Mouse (Mus musculus) central nervous system, embryonic 11.5 days (tissue): ENCODE data around the gene Rsph9. TPM values are rescaled to one million over a fixed set of nuclear protein-coding genes. Genes with fewer than 3 reads are reported as not detected.

ENCODE experiments used
- polyA plus RNA-seq: library from polyadenylated mRNA; depleted of rRNA; stranded (reverse); fragments of >200 nt; gene quantifications from 2 replicates; pipeline ENCODE4 v1.2.3, GENCODE M21; 2012; rRNA removed

Gene Rsph9
- 9.8 and 12.0 TPM in 2 replicates for polyA plus RNA-seq

GRCm38 (mm10) chr17:46143578-46144423 lies at the start of gene Rsph9:
Gene Rsph9 (minus strand): TSS chr17:46144216.

GRCm38 (mm10) chr17:46160686-46161085 lies 16.7 kb upstream of the Rsph9 start, which contains the start of gene Gtpbp2:
Gene Gtpbp2 (plus strand): TSS chr17:46161032.

GRCm38 (mm10) chr17:46152847-46153782 lies 9.1 kb upstream of the Rsph9 start, which contains the start of gene Mad2l1bp:
Gene Mad2l1bp (minus strand): TSS chr17:46153553.

GRCm38 (mm10) chr17:46110402-46111289 lies 33.4 kb downstream of the Rsph9 start, which contains the start of gene Mrps18a:
Gene Mrps18a (plus strand): TSS chr17:46110986.

Other genes starting within 250 kb of the Rsph9 start
- 163 and 165 TPM in 2 replicates for gene Vegfa, start 111.8 kb downstream of the Rsph9 start, polyA plus RNA-seq
- gene Mrps18a, start 33.2 kb downstream of the Rsph9 start, polyA plus RNA-seq: 78.3 and 78.9 TPM in 2 replicates
- 21.9 and 23.4 TPM in 2 replicates for gene Mad2l1bp, start 9.3 kb upstream of the Rsph9 start, polyA plus RNA-seq
- 146 and 153 TPM in 2 replicates for gene Gtpbp2, start 16.8 kb upstream of the Rsph9 start, polyA plus RNA-seq
- gene Polh, start 58.4 kb upstream of the Rsph9 start, polyA plus RNA-seq: 11.8 and 14.7 TPM in 2 replicates
- 52.9 and 58.6 TPM in 2 replicates for gene Xpo5, start 58.6 kb upstream of the Rsph9 start, polyA plus RNA-seq
- gene Polr1c, start 103.8 kb upstream of the Rsph9 start, polyA plus RNA-seq: 143 and 173 TPM in 2 replicates
- 48.2 and 51.2 TPM in 2 replicates for gene Yipf3, start 103.9 kb upstream of the Rsph9 start, polyA plus RNA-seq
- 3.9 and 4.7 TPM in 2 replicates for gene Lrrc73, start 109.3 kb upstream of the Rsph9 start, polyA plus RNA-seq
- 102 and 112 TPM in 2 replicates for gene Tjap1, start 138.8 kb upstream of the Rsph9 start, polyA plus RNA-seq
- gene Dlk2, start 153.2 kb upstream of the Rsph9 start, polyA plus RNA-seq: 4.0 and 4.5 TPM in 2 replicates
- 10.2 and 11.6 TPM in 2 replicates for gene Abcc10, start 184.1 kb upstream of the Rsph9 start, polyA plus RNA-seq
- 25.5 and 40.6 TPM in 2 replicates for gene Zfp318, start 239.5 kb upstream of the Rsph9 start, polyA plus RNA-seq